Mouse (Mus musculus) erythroblast, embryonic 14.5 days (primary cell): ENCODE data around the gene Spta1.

Experiments
- GATA1 ChIP-seq: IDR thresholded peaks from 2 replicates; pipeline ENCODE4 v1.6.1; 2012; ENCODE audit warnings: low read length, inconsistent platforms, mixed read lengths
- TAL1 ChIP-seq: IDR thresholded peaks from 3 replicates; pipeline ENCODE4 v1.6.1; 2012; ENCODE audit warnings: low read length, inconsistent platforms, mixed read lengths

DNA sequence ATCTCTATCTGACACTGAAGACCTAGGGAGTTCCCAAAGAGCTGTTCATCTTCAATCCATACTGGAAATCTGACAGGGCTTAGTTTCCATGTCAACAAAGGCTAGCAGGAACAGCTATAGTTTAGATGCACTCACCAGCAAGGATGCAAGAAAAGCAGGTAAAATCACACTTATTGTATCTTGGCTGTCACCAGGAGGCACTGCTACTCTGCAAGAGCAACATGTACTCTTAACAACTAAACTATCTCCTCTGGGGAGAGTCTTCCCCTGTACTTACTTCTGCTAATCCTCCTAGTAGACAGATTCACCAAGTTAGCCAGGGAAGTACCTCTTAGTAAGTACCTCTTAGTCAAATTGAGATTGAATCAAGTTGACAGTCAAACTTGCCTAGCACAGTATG lies 3.6 kb upstream of the Spta1 start:
- TF ChIP-seq TAL1, result no peak
- no peak for TF ChIP-seq GATA1
